Mouse (Mus musculus) spleen, adult 2 months (tissue): ENCODE results near the gene Arpc5.

Experiments
- CTCF ChIP-seq: fragments of 200-500 bp; IDR thresholded peaks from 2 replicates; pipeline ENCODE4 v1.5.1; 2011; ENCODE audit warnings: mild to moderate bottlenecking, inconsistent platforms; ENCODE audit not compliant: insufficient read depth, insufficient read length, insufficient replicate concordance; ENCODE audit errors: extremely low read depth
- POLR2A ChIP-seq: fragments of 200-500 bp; IDR thresholded peaks from 2 replicates; pipeline ENCODE4 v1.6.1; 2011; ENCODE audit warnings: low read depth, low read length, inconsistent platforms

- TF ChIP-seq CTCF (no peak), POLR2A (no peak)
These were observed 20.6 kb downstream of the Arpc5 start for GRCm38 (mm10) chr1:152786953-152787352.
